Mouse (Mus musculus): ENCODE measurements around the gene Stat1.

The Stat1 gene

GRCm38 (mm10) chr1:52131787-52132377 is 12.6 kb downstream of the Stat1 start:
- in situ Hi-C loops (cut with MboI, MseI) = no loop called here

GRCm38 (mm10) chr1:52133254-52133653 is 14.0 kb downstream of the Stat1 start:
- in situ Hi-C loops (cut with MboI, MseI) = no loop called here

GRCm38 (mm10) chr1:52137292-52137691 is 18.1 kb downstream of the Stat1 start:
- in situ Hi-C loops (cut with MboI, MseI) = no loop called here

GRCm38 (mm10) chr1:52140534-52140933 is 21.3 kb downstream of the Stat1 start:
- in situ Hi-C loops (cut with MboI, MseI) = loop anchor here in 1 of 2 experiments (10.0 kb wide), 1 partner anchor 584 kb away; the partner anchor contains the start of gene Mfsd6

- in situ Hi-C loops (cut with MboI, MseI) = loop anchor here in 1 of 2 experiments (10.0 kb wide), 1 partner anchor 583 kb away; the partner anchor contains the start of gene Mfsd6
Observed at GRCm38 (mm10) chr1:52141482-52141881, 22.2 kb downstream of the Stat1 start.

GRCm38 (mm10) chr1:52142117-52142516 is 22.9 kb downstream of the Stat1 start:
- in situ Hi-C loops (cut with MboI, MseI) = loop anchor here in 1 of 2 experiments (10.0 kb wide), 1 partner anchor 583 kb away; the partner anchor contains the start of gene Mfsd6

GRCm38 (mm10) chr1:52143191-52143590 is 24.0 kb downstream of the Stat1 start:
- in situ Hi-C loops (cut with MboI, MseI) = loop anchor here in 1 of 2 experiments (10.0 kb wide), 1 partner anchor 582 kb away; the partner anchor contains the start of gene Mfsd6

GRCm38 (mm10) chr1:52143596-52144156 is 24.4 kb downstream of the Stat1 start:
- in situ Hi-C loops (cut with MboI, MseI) = loop anchor here in 1 of 2 experiments (10.0 kb wide), 1 partner anchor 581 kb away; the partner anchor contains the start of gene Mfsd6

- in situ Hi-C loops (cut with MboI, MseI) = loop anchor here in 1 of 2 experiments (10.0 kb wide), 1 partner anchor 580 kb away; the partner anchor contains the start of gene Mfsd6
Observed at GRCm38 (mm10) chr1:52144907-52145306, 25.7 kb downstream of the Stat1 start.

- in situ Hi-C loops (cut with MboI, MseI) = loop anchor here in 1 of 2 experiments (10.0 kb wide), 1 partner anchor 578 kb away; the partner anchor contains the start of gene Mfsd6
Observed at GRCm38 (mm10) chr1:52146214-52146970, 27.2 kb downstream of the Stat1 start.

GRCm38 (mm10) chr1:52147431-52147830 is 28.2 kb downstream of the Stat1 start:
- in situ Hi-C loops (cut with MboI, MseI) = loop anchor here in 1 of 2 experiments (10.0 kb wide), 1 partner anchor 577 kb away; the partner anchor contains the start of gene Mfsd6

GRCm38 (mm10) chr1:52148178-52148577 is 28.9 kb downstream of the Stat1 start:
- in situ Hi-C loops (cut with MboI, MseI) = loop anchor here in 1 of 2 experiments (10.0 kb wide), 1 partner anchor 577 kb away; the partner anchor contains the start of gene Mfsd6

- in situ Hi-C loops (cut with MboI, MseI) = loop anchor here in 1 of 2 experiments (10.0 kb wide), 1 partner anchor 576 kb away; the partner anchor contains the start of gene Mfsd6
Observed at GRCm38 (mm10) chr1:52148696-52149095, 29.5 kb downstream of the Stat1 start.

GRCm38 (mm10) chr1:52149934-52150346 is 30.7 kb downstream of the Stat1 start:
- in situ Hi-C loops (cut with MboI, MseI) = loop anchor here (5.0 to 10.0 kb wide), 3 partner anchors 42 to 575 kb away; partner anchors contain the start of gene Mfsd6 (in 1 of the 2)

GRCm38 (mm10) chr1:52150676-52151075 is 31.4 kb downstream of the Stat1 start:
- in situ Hi-C loops (cut with MboI, MseI) = loop anchor here (5.0 to 10.0 kb wide), 2 partner anchors 42 to 54 kb away; no protein-coding TSS in a partner anchor

GRCm38 (mm10) chr1:52151166-52151565 is 31.9 kb downstream of the Stat1 start:
- in situ Hi-C loops (cut with MboI, MseI) = loop anchor here (5.0 to 10.0 kb wide), 2 partner anchors 41 to 54 kb away; no protein-coding TSS in a partner anchor

- in situ Hi-C loops (cut with MboI, MseI) = loop anchor here (5.0 to 10.0 kb wide), 2 partner anchors 40 to 52 kb away; no protein-coding TSS in a partner anchor
Observed at GRCm38 (mm10) chr1:52152369-52152768, 33.1 kb downstream of the Stat1 start.

- in situ Hi-C loops (cut with MboI, MseI) = loop anchor here (5.0 to 10.0 kb wide), 2 partner anchors 39 to 52 kb away; no protein-coding TSS in a partner anchor
Observed at GRCm38 (mm10) chr1:52152936-52153335, 33.7 kb downstream of the Stat1 start.

GRCm38 (mm10) chr1:52154890-52155289 is 35.6 kb downstream of the Stat1 start:
- in situ Hi-C loops (cut with MboI, MseI) = loop anchor here (5.0 to 10.0 kb wide), 2 partner anchors 37 to 50 kb away; no protein-coding TSS in a partner anchor

GRCm38 (mm10) chr1:52156351-52156750 is 37.1 kb downstream of the Stat1 start:
- in situ Hi-C loops (cut with MboI, MseI) = loop anchor here in 1 of 2 experiments (10.0 kb wide), 1 partner anchor 48 kb away; no protein-coding TSS in a partner anchor

- in situ Hi-C loops (cut with MboI, MseI) = loop anchor here in 1 of 2 experiments (10.0 kb wide), 1 partner anchor 47 kb away; no protein-coding TSS in a partner anchor
Observed at GRCm38 (mm10) chr1:52158040-52158439, 38.8 kb downstream of the Stat1 start.

Measured in T-helper 17 cell (primary cell).